Mouse (Mus musculus): ENCODE results near the gene 4931409K22Rik.

4931409K22Rik gene

GRCm38 (mm10) chr5:24556709-24557108 lies at the start of gene 4931409K22Rik:
4931409K22Rik (minus strand) TSS chr5:24556809.
- DNase-seq, result no peak

DNA sequence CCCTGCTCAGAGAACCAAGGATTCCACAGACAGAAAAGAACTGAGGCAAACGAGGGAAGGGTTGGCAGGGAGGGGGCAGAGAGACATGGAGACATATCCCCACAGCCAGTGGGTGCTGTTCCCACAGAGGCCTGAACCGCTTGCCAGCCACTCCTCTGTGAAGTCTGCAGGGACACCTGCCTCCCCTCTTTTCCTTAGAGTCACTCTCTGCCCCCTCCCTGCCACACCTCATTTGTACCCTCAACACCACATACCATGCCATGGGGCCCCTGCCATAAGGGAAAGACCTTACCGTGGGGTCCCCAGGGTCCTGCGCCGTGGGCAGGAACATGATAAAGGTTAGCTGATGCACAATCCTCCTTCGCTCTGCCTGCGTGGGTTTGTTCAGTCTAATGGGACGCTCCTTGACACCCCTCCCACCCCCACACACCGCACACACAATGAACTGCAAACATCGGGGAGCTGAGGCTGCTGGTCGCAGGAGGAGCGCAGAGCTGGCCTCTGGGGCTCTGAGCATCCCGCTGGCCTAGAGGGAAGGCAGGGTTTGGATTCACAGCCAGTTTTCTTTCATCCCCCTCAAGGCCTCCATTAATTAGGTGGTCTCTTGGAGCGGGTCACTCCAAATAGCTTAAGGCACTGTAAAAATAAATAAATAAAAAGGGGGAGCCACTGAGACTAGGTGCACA lies 49.5 kb upstream of the 4931409K22Rik start:
- no peak for DNase-seq

DNA sequence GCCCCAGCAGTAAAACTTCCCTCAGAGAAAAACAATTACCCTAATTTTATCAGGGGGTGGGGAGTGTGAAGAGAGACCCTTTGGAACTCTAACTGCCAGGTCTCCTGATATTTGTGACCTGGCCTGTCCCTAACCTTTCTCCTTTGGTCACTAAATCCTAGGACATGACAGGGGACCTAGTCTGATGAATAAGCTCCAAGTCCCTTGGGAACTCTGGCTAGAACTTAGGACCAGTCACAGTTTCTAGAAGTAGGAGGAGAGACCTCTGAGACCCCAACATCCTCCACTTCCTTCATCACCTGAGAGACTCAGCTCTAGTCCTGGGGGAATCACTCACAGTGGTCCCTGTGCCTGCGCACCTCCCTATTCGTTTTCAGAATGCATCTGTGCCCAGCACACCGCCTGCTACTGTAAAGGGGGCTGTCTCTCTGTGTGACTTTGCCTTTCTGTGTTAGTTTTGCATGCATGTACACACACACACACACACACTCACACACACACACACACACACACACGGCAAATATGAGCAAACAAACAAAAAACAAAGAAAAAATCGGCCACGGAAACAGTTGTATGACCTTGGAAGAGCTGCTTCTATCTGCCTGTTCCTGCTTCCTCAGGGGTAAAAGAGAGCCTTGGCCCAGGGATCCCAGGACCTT lies 48.8 kb upstream of the 4931409K22Rik start:
- DNase-seq, result no peak

DNA sequence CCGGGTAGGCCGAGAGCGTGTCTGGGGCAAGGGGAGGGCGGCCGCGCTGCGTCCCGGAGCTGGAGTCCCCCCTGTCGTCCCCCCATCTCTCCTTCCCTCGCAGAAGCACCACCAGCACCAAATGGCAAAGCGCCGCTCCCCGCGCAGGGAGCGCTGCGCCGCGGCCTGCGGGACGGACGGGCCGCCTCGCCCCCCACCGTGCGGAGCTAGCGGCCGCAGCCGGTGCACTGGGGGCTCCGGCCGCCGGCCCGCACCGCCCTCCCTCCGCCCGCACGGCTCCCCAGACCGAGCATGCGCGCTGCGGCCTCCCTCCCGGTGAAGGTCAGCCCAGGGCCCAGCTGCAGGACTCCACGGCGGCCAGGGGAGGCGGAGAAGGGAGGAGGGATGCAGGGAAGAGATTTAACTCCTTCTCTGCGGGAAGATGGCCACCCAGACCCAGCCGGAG lies 48.1 kb upstream of the 4931409K22Rik start:
- peak; percentile 77 for DNase-seq

DNA sequence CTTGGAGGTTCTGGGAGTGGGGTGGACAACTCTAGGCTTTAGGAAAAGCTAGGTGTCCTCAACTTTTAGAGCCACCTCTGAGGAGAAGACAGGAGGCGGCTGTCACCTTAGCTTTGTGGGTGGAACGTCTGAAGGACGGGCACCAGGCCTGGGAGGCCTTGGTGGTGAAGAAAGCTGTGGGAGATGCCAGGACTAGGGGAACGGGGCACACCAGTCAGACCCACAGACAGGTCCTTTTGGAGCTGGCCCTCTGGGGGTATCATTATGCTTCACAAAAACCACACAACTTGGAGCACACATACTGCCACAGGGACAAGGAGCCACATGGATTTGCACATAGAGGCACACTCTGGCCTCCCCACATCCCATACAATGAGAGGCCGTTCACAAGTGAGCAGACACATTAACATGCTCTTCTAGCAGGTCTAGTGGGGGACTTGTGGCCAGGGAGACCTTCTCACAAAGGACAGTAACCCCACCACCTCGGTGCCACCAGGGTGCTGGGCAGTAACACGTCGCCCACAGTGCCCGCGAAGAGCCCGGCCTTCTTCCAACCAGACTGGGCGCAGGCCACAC lies 47.6 kb upstream of the 4931409K22Rik start:
- DNase-seq, result no peak

DNA sequence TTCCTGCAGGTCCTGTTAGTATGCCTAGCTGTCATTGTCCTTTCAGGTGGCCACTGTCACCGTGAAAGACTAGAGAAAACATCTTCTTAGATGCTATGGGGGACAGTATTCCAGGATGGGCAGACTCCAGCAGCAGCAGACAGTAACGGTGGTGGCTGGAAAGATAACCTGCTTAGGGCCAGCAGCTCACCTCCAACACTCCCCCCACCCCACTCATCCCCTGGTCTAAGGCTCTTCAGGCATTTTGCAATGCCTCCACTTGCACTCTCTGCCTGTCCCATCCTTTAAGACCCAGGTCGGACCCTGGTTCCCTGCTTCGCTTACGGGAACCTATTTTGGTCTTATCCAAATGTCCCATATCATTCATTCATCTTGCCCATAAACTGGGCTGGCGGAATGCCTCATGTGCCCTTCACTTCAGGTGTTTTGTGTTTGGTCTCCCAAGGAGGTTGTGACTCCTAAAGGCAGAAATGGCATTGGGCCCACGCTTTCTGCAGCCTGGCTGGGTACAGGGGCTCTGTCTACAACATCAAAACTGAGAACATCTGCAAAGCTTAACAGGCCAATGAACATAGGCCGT lies 46.9 kb upstream of the 4931409K22Rik start:
- no peak for DNase-seq

DNA sequence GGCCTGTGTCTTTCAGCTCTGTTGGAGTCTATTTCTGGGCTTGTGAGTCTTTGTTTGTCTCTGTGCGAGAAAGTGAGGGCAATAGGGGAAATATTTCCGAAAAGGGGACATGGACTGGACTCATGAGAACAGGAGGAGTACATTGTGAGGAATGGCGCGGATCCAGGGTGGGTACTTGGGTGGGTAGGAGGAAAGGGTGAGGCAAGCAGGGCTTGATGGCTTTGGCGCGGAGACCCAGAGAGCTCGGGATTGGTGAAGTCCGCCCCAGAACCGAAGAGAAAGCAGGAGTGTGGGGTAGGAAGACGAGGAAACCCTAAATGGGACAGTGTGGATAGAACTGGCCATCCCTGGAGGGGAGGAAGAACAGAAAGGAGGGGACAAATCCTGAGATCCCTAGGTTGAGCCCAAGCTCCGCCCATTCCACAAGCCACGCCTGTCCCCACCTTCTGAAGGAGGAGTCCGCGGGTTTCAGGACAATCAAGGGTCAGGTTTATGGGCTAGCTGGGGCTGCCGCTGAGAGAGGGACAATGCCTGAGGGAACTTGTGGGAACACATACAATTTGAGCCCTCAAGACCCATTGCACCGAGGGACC lies 46.2 kb upstream of the 4931409K22Rik start:
- DNase-seq, result peak; percentile 66

DNA sequence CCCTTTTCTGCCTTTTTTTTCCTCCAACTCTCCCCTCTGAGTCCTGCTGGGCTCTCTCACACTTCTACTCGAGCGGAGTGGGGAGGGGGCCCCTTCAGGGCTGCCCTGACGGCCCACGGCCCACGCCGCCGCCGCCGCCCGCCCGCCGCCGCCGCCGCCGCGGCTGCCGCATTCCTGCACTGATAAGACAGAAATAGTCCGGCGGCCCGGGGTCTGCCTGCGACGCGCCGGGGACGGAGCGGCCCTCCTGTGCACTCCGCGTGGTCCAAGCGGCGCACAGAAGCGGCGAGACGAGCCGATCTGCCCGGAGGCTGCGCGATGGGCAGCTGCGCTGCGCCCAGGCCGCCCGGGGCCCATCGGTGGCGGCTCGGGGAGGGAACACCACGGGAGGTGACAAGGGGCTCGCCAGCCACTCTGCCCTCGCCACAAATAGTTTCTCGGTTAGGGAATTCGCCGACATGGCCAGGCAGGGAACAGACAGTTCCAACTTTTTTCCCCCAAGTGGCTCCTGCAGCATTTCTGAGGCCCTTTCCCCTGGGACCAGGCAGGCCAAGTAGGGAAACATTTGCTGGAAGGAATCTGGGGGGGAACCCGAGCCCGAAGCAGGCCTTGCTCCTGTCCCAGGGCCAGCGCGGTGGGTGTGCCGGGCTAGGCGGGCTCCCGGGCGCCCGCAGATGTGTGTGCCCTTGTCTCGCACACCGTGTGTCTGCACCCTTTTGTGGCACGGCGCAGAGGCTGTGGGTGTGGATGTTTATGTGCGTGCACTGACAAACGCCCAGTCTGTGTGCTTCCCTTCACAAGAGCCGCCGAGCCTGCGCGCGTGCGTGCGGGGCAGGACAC lies 45.5 kb upstream of the 4931409K22Rik start:
- no peak for DNase-seq

DNA sequence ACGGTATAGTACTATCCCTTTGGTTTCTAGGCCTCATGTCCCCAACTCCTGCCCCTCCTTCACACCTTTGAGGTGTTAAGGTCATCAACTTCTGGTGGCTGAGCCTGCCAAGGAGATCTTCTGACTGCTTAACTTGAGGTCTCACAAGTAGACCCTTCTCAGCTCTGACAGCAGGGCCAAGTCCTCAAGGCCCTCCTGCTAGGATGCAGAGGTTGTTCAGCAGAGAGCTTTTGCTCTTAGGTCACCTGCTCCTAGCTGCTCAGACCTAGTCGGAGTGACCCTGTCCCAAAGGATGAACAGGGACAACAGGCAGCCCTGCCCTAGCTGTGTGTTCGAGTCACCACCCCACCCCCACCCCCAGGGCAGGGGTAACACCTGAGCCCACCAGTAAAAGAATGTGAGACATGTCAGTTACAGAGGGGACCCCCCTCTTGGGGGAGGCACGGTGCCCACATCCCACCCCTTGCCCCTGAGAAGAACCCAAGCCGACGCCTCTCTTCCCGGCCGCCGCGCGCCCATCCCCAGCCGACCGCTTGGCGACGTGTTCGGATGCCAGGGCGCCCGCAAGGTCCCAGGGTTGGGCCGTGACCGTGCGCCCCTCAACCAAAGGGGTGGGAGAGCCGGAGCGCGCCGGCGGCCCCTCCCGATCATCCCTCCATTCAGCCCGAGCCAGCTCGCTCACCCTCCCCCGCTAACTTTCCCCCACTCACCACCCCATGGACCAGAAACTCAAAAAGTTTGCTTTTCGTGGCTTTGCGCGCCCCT lies 44.6 kb upstream of the 4931409K22Rik start:
- DNase-seq, result no peak

DNA sequence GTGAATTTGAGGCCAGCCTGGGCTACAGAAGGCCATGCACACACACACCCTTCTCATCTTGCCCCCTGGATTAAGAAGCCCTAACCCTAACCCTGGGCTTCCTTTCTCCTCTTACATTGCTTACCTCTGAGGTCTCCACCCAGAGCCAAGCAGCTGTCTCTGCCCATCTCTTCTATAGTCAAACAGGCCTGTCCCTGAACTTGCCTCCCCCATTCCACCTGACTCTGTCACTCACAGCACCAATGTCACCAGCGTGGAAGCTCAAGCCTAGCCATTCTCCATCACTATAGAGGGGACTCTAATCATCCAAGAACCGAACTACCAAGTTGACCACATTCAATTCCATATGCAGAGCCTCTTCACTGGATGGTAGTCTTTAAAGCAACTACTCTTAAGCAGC lies 43.6 kb upstream of the 4931409K22Rik start:
- DNase-seq, result no peak

DNA sequence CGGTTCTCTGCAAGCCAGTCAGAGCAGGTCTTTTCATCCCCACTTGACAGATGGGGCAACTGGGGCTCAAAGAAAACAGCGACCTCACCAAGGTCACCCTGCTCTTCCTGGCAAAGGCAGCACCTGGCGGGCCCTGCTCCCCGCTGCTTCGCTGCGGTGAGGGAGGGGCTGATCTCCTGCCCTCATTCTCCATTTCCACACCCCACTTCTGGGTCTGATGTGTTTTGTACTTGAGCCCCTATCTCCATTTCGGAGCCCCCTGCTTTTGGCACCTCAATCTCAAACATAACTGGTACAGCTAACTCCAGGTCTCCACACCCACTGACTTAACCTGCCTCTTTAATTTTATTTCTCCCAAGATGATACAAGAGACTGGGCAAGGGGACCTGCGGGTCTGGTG lies 42.5 kb upstream of the 4931409K22Rik start:
- no peak for DNase-seq

GRCm38 (mm10) chr5:24598570-24599006 lies 42.0 kb upstream of the 4931409K22Rik start:
- peak; percentile 56 for DNase-seq

GRCm38 (mm10) chr5:24597901-24598569 lies 41.4 kb upstream of the 4931409K22Rik start:
- peak; percentile 43 for DNase-seq

DNA sequence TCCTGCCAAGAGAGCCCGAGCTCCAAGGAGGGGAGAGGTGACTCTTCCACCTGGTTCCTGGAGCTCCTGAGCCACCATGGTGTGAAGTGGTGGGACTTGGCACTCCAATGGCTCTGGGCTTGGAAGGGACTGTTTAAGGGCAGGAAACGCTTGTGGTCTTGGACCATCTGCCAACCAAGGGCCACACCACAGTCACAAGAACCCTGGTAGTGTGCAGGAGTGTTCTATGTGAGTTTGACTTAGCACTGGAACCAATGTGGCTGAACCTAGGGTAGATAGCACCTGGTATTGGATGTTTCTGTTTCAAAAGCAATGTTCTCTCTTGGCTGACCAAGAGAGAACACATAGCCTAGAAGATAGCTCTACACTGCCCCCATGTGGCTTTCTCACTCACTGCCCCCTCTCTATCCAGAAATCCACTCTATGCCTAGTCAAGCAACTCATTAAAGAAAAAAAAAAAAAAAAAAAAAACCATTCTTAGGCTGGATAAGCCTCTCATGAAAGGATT lies 40.7 kb upstream of the 4931409K22Rik start:
- DNase-seq, result peak; percentile 78

GRCm38 (mm10) chr5:24596519-24597171 lies 40.0 kb upstream of the 4931409K22Rik start:
- DNase-seq, result no peak

- DNase-seq, result no peak
Measured at GRCm38 (mm10) chr5:24595786-24596380, 39.3 kb upstream of the 4931409K22Rik start.

GRCm38 (mm10) chr5:24595261-24595660 lies 38.7 kb upstream of the 4931409K22Rik start:
- no peak for DNase-seq

DNA sequence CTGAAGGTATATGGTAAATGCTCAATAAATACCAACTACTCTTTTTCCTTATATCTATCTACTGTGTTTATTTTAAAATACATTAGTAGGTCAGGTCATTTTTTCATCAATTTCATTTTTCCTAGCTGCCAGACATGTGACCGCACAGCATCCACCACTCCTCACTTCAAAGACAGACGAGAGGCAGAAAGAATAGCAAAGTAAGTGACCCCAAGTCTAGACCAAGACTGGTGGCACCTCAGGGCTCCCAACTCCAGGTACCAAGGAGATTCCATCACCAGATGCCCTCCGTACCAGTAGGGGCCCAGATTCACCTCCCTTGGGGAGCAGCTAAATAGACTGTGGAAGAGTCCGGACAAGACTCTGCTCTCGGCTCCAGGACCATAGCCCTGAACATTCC lies 37.7 kb upstream of the 4931409K22Rik start:
- no peak for DNase-seq

DNA sequence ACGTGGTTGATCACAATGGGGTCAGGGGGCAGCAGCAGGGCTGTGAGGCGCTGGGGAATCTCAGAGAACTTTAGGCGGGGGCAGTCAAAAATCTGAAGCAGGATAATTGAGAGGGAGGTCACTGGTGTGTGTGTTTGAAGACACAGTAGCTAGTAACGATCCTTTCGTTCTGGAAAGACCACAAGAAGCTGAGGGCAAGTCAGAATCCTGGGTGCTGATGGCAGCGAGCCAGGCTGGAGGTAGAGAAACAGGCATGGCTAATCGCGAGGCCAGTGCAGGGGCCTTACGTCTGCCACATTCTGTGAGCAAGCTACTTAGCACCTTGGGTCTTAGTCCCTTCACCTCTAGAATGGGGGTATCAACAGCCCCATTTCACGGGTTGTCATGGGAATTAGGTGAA lies 37.3 kb upstream of the 4931409K22Rik start:
- no peak for DNase-seq

- DNase-seq, result no peak
Measured at GRCm38 (mm10) chr5:24593230-24593629, 36.6 kb upstream of the 4931409K22Rik start.
